Mouse (Mus musculus) limb, embryonic 10.5 days (tissue): ENCODE measurements around the gene Lect2. TPM values are rescaled to one million over a fixed set of nuclear protein-coding genes. Genes with fewer than 3 reads are reported as not detected.

Experiments
- DNase-seq: peaks from one replicate; pipeline ENCODE4 v3.0.0-alpha.2; 2017; ENCODE audit warnings: low spot score
- H3K27ac ChIP-seq: fragments of 300-500 bp; sonication (generic); 2 replicates; pipeline ENCODE4 v1.5.1; 2016; ENCODE audit warnings: mild to moderate bottlenecking
- H3K27me3 ChIP-seq: fragments of 300-500 bp; sonication (generic); 2 replicates; pipeline ENCODE4 v1.6.1; 2016; ENCODE audit warnings: low read depth, mild to moderate bottlenecking; ENCODE audit not compliant: poor library complexity, severe bottlenecking
- H3K36me3 ChIP-seq: fragments of 300-500 bp; sonication (generic); 2 replicates; pipeline ENCODE4 v1.6.1; 2016; ENCODE audit warnings: mild to moderate bottlenecking, moderate library complexity
- H3K4me1 ChIP-seq: fragments of 300-500 bp; sonication (generic); 2 replicates; pipeline ENCODE4 v1.6.1; 2016
- H3K4me3 ChIP-seq: fragments of 300-500 bp; sonication (generic); 2 replicates; pipeline ENCODE4 v1.5.1; 2016; ENCODE audit warnings: mild to moderate bottlenecking, moderate library complexity
- H3K9me3 ChIP-seq: fragments of 300-500 bp; sonication (generic); replicated peaks from 2 replicates; pipeline ENCODE4 v1.6.1; 2016; ENCODE audit warnings: mild to moderate bottlenecking
- WGBS: fragments of 180-500 bp; shearing (Covaris S2); methylation state at CpG from one replicate; pipeline ENCODE4 v1.1.7; 2016; 5-methylcytosine and 5-hydroxymethylcytosine counted together
- polyA plus RNA-seq: library from polyadenylated mRNA; unstranded; fragments of >200 nt; fragmentation: Nextera tagmentation; extraction: Ambion mirVana; gene quantifications from 2 replicates; pipeline ENCODE4 v1.2.1, GENCODE M21; 2016

The Lect2 gene
- polyA plus RNA-seq, 1 experiment from 2014 or later, result not detected

- Histone ChIP-seq H3K36me3 (no peaks in the 10 kb centered on the region), H3K4me1 (peaks cover 11% of the 10 kb centered on the region; the same call in 1 of the 2 replicates), H3K9me3 (no peaks in the 10 kb centered on the region), H3K27me3 (no peaks in the 10 kb centered on the region), H3K27ac (peak overlapping the region; percentile 76), H3K4me3 (peak overlapping the region; percentile 79)
- 7% methylated on average over 8 of the region's 8 CpGs for WGBS
- DNase-seq, result no peak
These were observed 25.5 kb downstream of the Lect2 start for GRCm38 (mm10) chr13:56522821-56523167.

GRCm38 (mm10) chr13:56522081-56522820 lies 26.1 kb downstream of the Lect2 start, which contains the start of gene Fbxl21:
Fbxl21 (plus strand) TSS chr13:56522472.
- Histone ChIP-seq H3K4me3 (peak within 1 kb of the TSS; percentile 79), H3K27me3 (no peaks in the 10 kb centered on the region), H3K36me3 (no peaks in the 10 kb centered on the region), H3K27ac (peak within 1 kb of the TSS; percentile 76), H3K4me1 (peaks cover 11% of the 10 kb centered on the region; the same call in 1 of the 2 replicates), H3K9me3 (no peaks in the 10 kb centered on the region)
- DNase-seq, result peak; percentile 98
- WGBS, result under 1% methylated on average over 56 of the region's 56 CpGs

GRCm38 (mm10) chr13:56516816-56517215 lies 31.5 kb downstream of the Lect2 start:
- H3K9me3 ChIP-seq, result no peaks in the 10 kb centered on the region
- H3K27ac ChIP-seq, result no peak overlapping the region
- H3K27me3 ChIP-seq, result no peaks in the 10 kb centered on the region
- no peak for DNase-seq
- H3K36me3 ChIP-seq, result no peaks in the 10 kb centered on the region
- no peak overlapping the region for H3K4me3 ChIP-seq
- WGBS, result 68% methylated on average over 7 of the region's 7 CpGs
- no peaks in the 10 kb centered on the region for H3K4me1 ChIP-seq

- no peaks in the 10 kb centered on the region for H3K9me3 ChIP-seq
- H3K4me3 ChIP-seq, result no peak overlapping the region
- no peaks in the 10 kb centered on the region for H3K4me1 ChIP-seq
- H3K27ac ChIP-seq, result no peak overlapping the region
- no peaks in the 10 kb centered on the region for H3K36me3 ChIP-seq
- 91% methylated on average over 4 of the region's 4 CpGs for WGBS
- H3K27me3 ChIP-seq, result no peaks in the 10 kb centered on the region
- DNase-seq, result no peak
These were observed 32.0 kb downstream of the Lect2 start for GRCm38 (mm10) chr13:56516311-56516710.

GRCm38 (mm10) chr13:56513595-56513994 lies 34.7 kb downstream of the Lect2 start:
- Histone ChIP-seq H3K4me3 (no peak overlapping the region), H3K27ac (no peak overlapping the region), H3K9me3 (no peaks in the 10 kb centered on the region), H3K27me3 (no peaks in the 10 kb centered on the region), H3K4me1 (no peaks in the 10 kb centered on the region), H3K36me3 (no peaks in the 10 kb centered on the region)
- DNase-seq, result no peak

GRCm38 (mm10) chr13:56509796-56510195 lies 38.5 kb downstream of the Lect2 start:
- Histone ChIP-seq H3K4me3 (no peak overlapping the region), H3K27ac (no peak overlapping the region), H3K27me3 (no peaks in the 10 kb centered on the region), H3K4me1 (no peaks in the 10 kb centered on the region), H3K36me3 (no peaks in the 10 kb centered on the region), H3K9me3 (no peaks in the 10 kb centered on the region)
- DNase-seq, result no peak
- WGBS, result 89% methylated on average over 2 of the region's 2 CpGs

- DNase-seq, result no peak
- Histone ChIP-seq H3K27ac (no peak overlapping the region), H3K4me1 (no peaks in the 10 kb centered on the region), H3K4me3 (no peak overlapping the region), H3K9me3 (no peaks in the 10 kb centered on the region), H3K36me3 (no peaks in the 10 kb centered on the region), H3K27me3 (no peaks in the 10 kb centered on the region)
- 86% methylated on average over 6 of the region's 6 CpGs for WGBS
These were observed 41.3 kb downstream of the Lect2 start for GRCm38 (mm10) chr13:56506871-56507496.

GRCm38 (mm10) chr13:56501866-56502420 lies 46.4 kb downstream of the Lect2 start:
- Histone ChIP-seq H3K36me3 (no peaks in the 10 kb centered on the region), H3K27me3 (no peaks in the 10 kb centered on the region), H3K4me1 (no peaks in the 10 kb centered on the region), H3K27ac (no peak overlapping the region), H3K9me3 (no peaks in the 10 kb centered on the region), H3K4me3 (no peak overlapping the region)
- DNase-seq, result no peak
- 83% methylated on average over 6 of the region's 6 CpGs for WGBS

GRCm38 (mm10) chr13:56500636-56501035 lies 47.7 kb downstream of the Lect2 start:
- no peaks in the 10 kb centered on the region for H3K36me3 ChIP-seq
- H3K4me1 ChIP-seq, result no peaks in the 10 kb centered on the region
- H3K27me3 ChIP-seq, result no peaks in the 10 kb centered on the region
- DNase-seq, result no peak
- no peaks in the 10 kb centered on the region for H3K9me3 ChIP-seq
- H3K4me3 ChIP-seq, result no peak overlapping the region
- WGBS, result 91% methylated on average over 8 of the region's 8 CpGs
- no peak overlapping the region for H3K27ac ChIP-seq

GRCm38 (mm10) chr13:56500132-56500531 lies 48.2 kb downstream of the Lect2 start:
- no peak for DNase-seq
- Histone ChIP-seq H3K4me1 (no peaks in the 10 kb centered on the region), H3K9me3 (no peaks in the 10 kb centered on the region), H3K27me3 (no peaks in the 10 kb centered on the region), H3K36me3 (no peaks in the 10 kb centered on the region), H3K27ac (no peak overlapping the region), H3K4me3 (no peak overlapping the region)
- 74% methylated on average over 3 of the region's 3 CpGs for WGBS

- H3K36me3 ChIP-seq, result no peaks in the 10 kb centered on the region
- H3K27me3 ChIP-seq, result no peaks in the 10 kb centered on the region
- H3K4me3 ChIP-seq, result no peak overlapping the region
- H3K27ac ChIP-seq, result no peak overlapping the region
- 79% methylated on average over 3 of the region's 3 CpGs for WGBS
- no peak for DNase-seq
- H3K4me1 ChIP-seq, result no peaks in the 10 kb centered on the region
- H3K9me3 ChIP-seq, result no peaks in the 10 kb centered on the region
These were observed 53.9 kb downstream of the Lect2 start for GRCm38 (mm10) chr13:56494440-56494839.
